Comparison of ENCODE assay signal across 13 mouse cellular contexts in the genomic region with DNA sequence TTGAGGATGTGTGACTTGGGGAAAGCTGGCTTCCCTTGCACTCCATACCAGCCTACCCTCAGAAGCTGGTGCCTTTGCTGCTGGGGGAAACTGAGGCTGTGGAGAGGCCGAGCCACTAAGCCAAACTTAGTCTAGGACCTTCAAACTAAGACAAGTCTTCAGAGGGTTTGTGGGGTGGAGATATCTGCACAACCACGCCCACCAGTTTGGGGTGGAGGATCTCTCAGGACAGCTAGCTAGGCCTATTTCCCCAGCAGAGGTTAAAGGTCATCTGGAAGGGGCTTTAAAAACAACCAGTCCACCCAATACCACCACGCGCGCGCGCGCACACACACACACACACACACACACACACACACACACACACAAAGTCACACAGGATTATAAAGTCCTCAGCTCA. TPM values are rescaled to one million over a fixed set of nuclear protein-coding genes. Genes with fewer than 3 reads are reported as not detected.
DNase-seq lines count a peak whose midpoint lies in the region; ATAC-seq lines count a peak whose summit lies in the region.
"Had no signal": no experiment of that assay in that cellular context is flagged by ENCODE, and none has a peak within 500 bp of the region (broad histone marks: within the 10 kb centered on the region; RNA-seq: fewer than 3 reads in every experiment).

No protein-coding gene starts in this region.

- H3K9ac ChIP-seq in heart, embryonic 16.5 days (ENCODE audit: low read length) = peak overlapping the region; percentile 75
- H3K9ac ChIP-seq in midbrain, embryonic 13.5 days (replicated peaks) = no peak overlapping the region
- no peak overlapping the region for H3K9ac ChIP-seq in midbrain, embryonic 16.5 days (ENCODE audit: low read depth, low read length)
- H3K9ac ChIP-seq in hindbrain, embryonic 14.5 days = no peak overlapping the region
- H3K9ac ChIP-seq in stomach, embryonic 16.5 days (ENCODE audit: low read length) = peak overlapping the region; percentile 77; the same call in 1 of the 2 replicates
- H3K9ac ChIP-seq: liver, embryonic 14.5 days had no signal

- 40% methylated on average over 8 of the region's 8 CpGs for WGBS in heart, embryonic 16.5 days
- WGBS in midbrain, embryonic 13.5 days = 77% methylated on average over 8 of the region's 8 CpGs
- WGBS in midbrain, embryonic 16.5 days = 88% methylated on average over 8 of the region's 8 CpGs
- 82% methylated on average over 8 of the region's 8 CpGs for WGBS in hindbrain, embryonic 14.5 days
- 69% methylated on average over 8 of the region's 8 CpGs for WGBS in stomach, embryonic 16.5 days

- no peak for DNase-seq in heart, adult 11 months
- DNase-seq in hindbrain, embryonic 14.5 days (ENCODE audit: low spot score) = no peak
- no peak for DNase-seq in yolk sac, embryonic 10.5 days (ENCODE audit: low spot score)
- DNase-seq: adrenal gland, postnatal 10 days; cerebellum, adult 2 months; kidney, adult 9 months; thymus, postnatal 4 days had no signal

- peaks cover 2% of the 10 kb centered on the region; the same call in 1 of the 2 replicates for H3K27me3 ChIP-seq in heart, embryonic 16.5 days (ENCODE audit: control insufficient read depth, insufficient read depth, low read length)
- peaks cover 39% of the 10 kb centered on the region for H3K27me3 ChIP-seq in midbrain, embryonic 13.5 days
- H3K27me3 ChIP-seq in midbrain, embryonic 16.5 days (ENCODE audit: control insufficient read depth, insufficient read depth, low read depth, low read length) = peaks cover 19% of the 10 kb centered on the region
- H3K27me3 ChIP-seq in hindbrain, embryonic 14.5 days (ENCODE audit: control insufficient read depth, insufficient read depth, low read length) = peaks cover 38% of the 10 kb centered on the region
- H3K27me3 ChIP-seq in stomach, embryonic 16.5 days (ENCODE audit: control insufficient read depth, insufficient read depth, low read length) = peaks cover 14% of the 10 kb centered on the region

- H3K36me3 ChIP-seq in heart, embryonic 16.5 days (ENCODE audit: control insufficient read depth, insufficient read depth) = no peaks in the 10 kb centered on the region
- H3K36me3 ChIP-seq in midbrain, embryonic 13.5 days = no peaks in the 10 kb centered on the region
- no peaks in the 10 kb centered on the region for H3K36me3 ChIP-seq in midbrain, embryonic 16.5 days (ENCODE audit: control insufficient read depth, insufficient read depth, low read length)
- no peaks in the 10 kb centered on the region for H3K36me3 ChIP-seq in hindbrain, embryonic 14.5 days (replicated peaks; ENCODE audit: control insufficient read depth, insufficient read depth)
- H3K36me3 ChIP-seq in stomach, embryonic 16.5 days (ENCODE audit: control insufficient read depth, insufficient read depth, low read length) = no peaks in the 10 kb centered on the region

- no peak; the same call in 1 of the 2 replicates for ATAC-seq in heart, embryonic 16.5 days (replicated peaks; ENCODE audit: extremely low read depth, insufficient read depth, low FRiP score)
- ATAC-seq in midbrain, embryonic 13.5 days = no peak
- ATAC-seq in midbrain, embryonic 16.5 days = no peak
- ATAC-seq in hindbrain, embryonic 14.5 days (ENCODE audit: low FRiP score) = no peak
- no peak for ATAC-seq in stomach, embryonic 16.5 days (ENCODE audit: insufficient read depth, low FRiP score)
- no peak for ATAC-seq in erythroid progenitor cell, adult 5-6 weeks (replicated peaks; ENCODE audit: low FRiP score, poor library complexity, severe bottlenecking)

- H3K4me2 ChIP-seq in heart, embryonic 16.5 days (ENCODE audit: low read depth, low read length) = peak overlapping the region; percentile 76
- H3K4me2 ChIP-seq in midbrain, embryonic 13.5 days (replicated peaks) = peak overlapping the region; percentile 75; the same call in 1 of the 2 replicates
- no peak overlapping the region for H3K4me2 ChIP-seq in midbrain, embryonic 16.5 days (ENCODE audit: low read length)
- peak overlapping the region; percentile 66; the same call in 1 of the 2 replicates for H3K4me2 ChIP-seq in hindbrain, embryonic 14.5 days (replicated peaks)
- H3K4me2 ChIP-seq in stomach, embryonic 16.5 days (ENCODE audit: low read depth, low read length) = peak overlapping the region; percentile 87

- peak overlapping the region; percentile 17; the same call in 1 of the 2 replicates for H3K27ac ChIP-seq in heart, embryonic 16.5 days (ENCODE audit: low read length)
- H3K27ac ChIP-seq in midbrain, embryonic 13.5 days = no peak overlapping the region
- no peak overlapping the region for H3K27ac ChIP-seq in midbrain, embryonic 16.5 days (ENCODE audit: low read length)
- H3K27ac ChIP-seq in hindbrain, embryonic 14.5 days = no peak overlapping the region
- no peak overlapping the region for H3K27ac ChIP-seq in stomach, embryonic 16.5 days (ENCODE audit: low read length)
- H3K27ac ChIP-seq: liver, embryonic 14.5 days had no signal

- H3K4me3 ChIP-seq in heart, embryonic 16.5 days (ENCODE audit: low read length) = peak overlapping the region; percentile 59
- H3K4me3 ChIP-seq in midbrain, embryonic 13.5 days (replicated peaks) = no peak overlapping the region
- H3K4me3 ChIP-seq in midbrain, embryonic 16.5 days (ENCODE audit: low read depth, low read length) = no peak overlapping the region
- H3K4me3 ChIP-seq in hindbrain, embryonic 14.5 days (replicated peaks; ENCODE audit: low read length) = 0 out of 2 replicates have a peak overlapping the region, but pooled peaks have one; percentile 38
- H3K4me3 ChIP-seq in stomach, embryonic 16.5 days (replicated peaks; ENCODE audit: low read length) = peak overlapping the region; percentile 56

- H3K4me1 ChIP-seq in heart, embryonic 16.5 days (ENCODE audit: control insufficient read depth, insufficient read depth, low read length) = peaks cover 25% of the 10 kb centered on the region
- peaks cover 8% of the 10 kb centered on the region for H3K4me1 ChIP-seq in midbrain, embryonic 13.5 days (replicated peaks)
- H3K4me1 ChIP-seq in midbrain, embryonic 16.5 days (ENCODE audit: control insufficient read depth, insufficient read depth, low read length) = peaks cover 7% of the 10 kb centered on the region
- no peaks in the 10 kb centered on the region; the same call in 1 of the 2 replicates for H3K4me1 ChIP-seq in hindbrain, embryonic 14.5 days (replicated peaks; ENCODE audit: control insufficient read depth, insufficient read depth, low read length)
- H3K4me1 ChIP-seq in stomach, embryonic 16.5 days (ENCODE audit: control insufficient read depth, insufficient read depth, low read length) = 0 out of 2 replicates have a peak, but pooled peaks cover 2% of the 10 kb centered on the region

- no peaks in the 10 kb centered on the region for H3K9me3 ChIP-seq in heart, embryonic 16.5 days (replicated peaks; ENCODE audit: control insufficient read depth, low read length)
- no peaks in the 10 kb centered on the region for H3K9me3 ChIP-seq in midbrain, embryonic 13.5 days
- H3K9me3 ChIP-seq in midbrain, embryonic 16.5 days (replicated peaks; ENCODE audit: control insufficient read depth, low read length, poor library complexity, severe bottlenecking) = no peaks in the 10 kb centered on the region
- H3K9me3 ChIP-seq in hindbrain, embryonic 14.5 days (ENCODE audit: control insufficient read depth, low read length) = no peaks in the 10 kb centered on the region
- no peaks in the 10 kb centered on the region for H3K9me3 ChIP-seq in stomach, embryonic 16.5 days (replicated peaks; ENCODE audit: control insufficient read depth, low read length)

RNA-seq across cellular contexts. Expression of a gene that starts 11.5 kb away (rescaled TPM):
- 10.8 and 13.9 TPM in 2 replicates for polyA plus RNA-seq in heart, embryonic 16.5 days (2015; fragmentation: Nextera tagmentation; extraction: Ambion mirVana)
- polyA plus RNA-seq in midbrain, embryonic 13.5 days (2015; fragmentation: Nextera tagmentation; extraction: Ambion mirVana) = 2.0 and 2.8 TPM in 2 replicates
- 1.8 and 2.4 TPM in 2 replicates for polyA plus RNA-seq in midbrain, embryonic 16.5 days (2015; fragmentation: Nextera tagmentation; extraction: Ambion mirVana)
- 3.7 and 3.9 TPM in 2 replicates for polyA plus RNA-seq in hindbrain, embryonic 14.5 days (2014; fragmentation: Nextera tagmentation; extraction: Ambion mirVana)
- polyA plus RNA-seq in stomach, embryonic 16.5 days (2015; fragmentation: Nextera tagmentation; extraction: Ambion mirVana) = 3.5 and 3.9 TPM in 2 replicates
- total RNA-seq in erythroid progenitor cell, adult 5-6 weeks (2015; ENCODE audit: low replicate concordance) = not detected in 2 replicates
- total RNA-seq in erythroid progenitor cell, adult 5-6 weeks (2017; ENCODE audit: low replicate concordance) = 0.77 TPM in 1 of 2 replicates, not detected in the other

RNA-seq across cellular contexts. Expression of a gene that starts 16.1 kb away (rescaled TPM):
- polyA plus RNA-seq in heart, embryonic 16.5 days (2015; fragmentation: Nextera tagmentation; extraction: Ambion mirVana) = 20.1 and 22.5 TPM in 2 replicates
- 41.7 and 43.0 TPM in 2 replicates for polyA plus RNA-seq in midbrain, embryonic 13.5 days (2015; fragmentation: Nextera tagmentation; extraction: Ambion mirVana)
- 41.7 and 48.0 TPM in 2 replicates for polyA plus RNA-seq in midbrain, embryonic 16.5 days (2015; fragmentation: Nextera tagmentation; extraction: Ambion mirVana)
- 37.6 and 39.3 TPM in 2 replicates for polyA plus RNA-seq in hindbrain, embryonic 14.5 days (2014; fragmentation: Nextera tagmentation; extraction: Ambion mirVana)
- polyA plus RNA-seq in stomach, embryonic 16.5 days (2015; fragmentation: Nextera tagmentation; extraction: Ambion mirVana) = 28.0 and 30.0 TPM in 2 replicates
- 39.8 and 43.6 TPM in 2 replicates for total RNA-seq in erythroid progenitor cell, adult 5-6 weeks (2015; ENCODE audit: low replicate concordance)
- total RNA-seq in erythroid progenitor cell, adult 5-6 weeks (2017; ENCODE audit: low replicate concordance) = 61.4 and 62.3 TPM in 2 replicates

RNA-seq across cellular contexts. Expression of a gene that starts 38.6 kb away (rescaled TPM):
- polyA plus RNA-seq in heart, embryonic 16.5 days (2015; fragmentation: Nextera tagmentation; extraction: Ambion mirVana) = 90.0 and 90.4 TPM in 2 replicates
- polyA plus RNA-seq in midbrain, embryonic 13.5 days (2015; fragmentation: Nextera tagmentation; extraction: Ambion mirVana) = 121 and 123 TPM in 2 replicates
- 105 and 109 TPM in 2 replicates for polyA plus RNA-seq in midbrain, embryonic 16.5 days (2015; fragmentation: Nextera tagmentation; extraction: Ambion mirVana)
- 102 and 103 TPM in 2 replicates for polyA plus RNA-seq in hindbrain, embryonic 14.5 days (2014; fragmentation: Nextera tagmentation; extraction: Ambion mirVana)
- 71.5 and 80.0 TPM in 2 replicates for polyA plus RNA-seq in stomach, embryonic 16.5 days (2015; fragmentation: Nextera tagmentation; extraction: Ambion mirVana)
- 1.7 and 2.2 TPM in 2 replicates for total RNA-seq in erythroid progenitor cell, adult 5-6 weeks (2015; ENCODE audit: low replicate concordance)
- total RNA-seq in erythroid progenitor cell, adult 5-6 weeks (2017; ENCODE audit: low replicate concordance) = 4.0 TPM in 1 of 2 replicates, not detected in the other

RNA-seq across cellular contexts. Expression of a gene that starts 42.8 kb away (rescaled TPM):
- 2.2 and 2.7 TPM in 2 replicates for polyA plus RNA-seq in heart, embryonic 16.5 days (2015; fragmentation: Nextera tagmentation; extraction: Ambion mirVana)
- 1.1 and 1.3 TPM in 2 replicates for polyA plus RNA-seq in midbrain, embryonic 13.5 days (2015; fragmentation: Nextera tagmentation; extraction: Ambion mirVana)
- polyA plus RNA-seq in midbrain, embryonic 16.5 days (2015; fragmentation: Nextera tagmentation; extraction: Ambion mirVana) = 0.99 and 2.1 TPM in 2 replicates
- polyA plus RNA-seq in hindbrain, embryonic 14.5 days (2014; fragmentation: Nextera tagmentation; extraction: Ambion mirVana) = 0.87 and 2.1 TPM in 2 replicates
- 1.5 and 1.7 TPM in 2 replicates for polyA plus RNA-seq in stomach, embryonic 16.5 days (2015; fragmentation: Nextera tagmentation; extraction: Ambion mirVana)
- not detected in 2 replicates for total RNA-seq in erythroid progenitor cell, adult 5-6 weeks (2015; ENCODE audit: low replicate concordance)
- not detected in 2 replicates for total RNA-seq in erythroid progenitor cell, adult 5-6 weeks (2017; ENCODE audit: low replicate concordance)
- polyA plus RNA-seq: liver, embryonic 14.5 days had no signal

Comparison
In these comparisons a context has a peak if more than half of its experiments do, and no peak if none do; other contexts are left out.
1. H3K4me3 ChIP-seq: peak in heart, embryonic 16.5 days (single experiment), hindbrain, embryonic 14.5 days (single experiment) and stomach, embryonic 16.5 days (single experiment); none in midbrain, embryonic 13.5 days (single experiment) and midbrain, embryonic 16.5 days (single experiment).
2. H3K9ac ChIP-seq: peak in heart, embryonic 16.5 days (single experiment) and stomach, embryonic 16.5 days (single experiment); none in midbrain, embryonic 13.5 days (single experiment), midbrain, embryonic 16.5 days (single experiment) and hindbrain, embryonic 14.5 days (single experiment).